Mouse (Mus musculus): ENCODE results near the gene Lgr4. TPM values are rescaled to one million over a fixed set of nuclear protein-coding genes. Genes with fewer than 3 reads are reported as not detected.

The Lgr4 gene
- total RNA-seq, 2 experiments from 2014 or later = 28.4 to 29.6 TPM

DNA sequence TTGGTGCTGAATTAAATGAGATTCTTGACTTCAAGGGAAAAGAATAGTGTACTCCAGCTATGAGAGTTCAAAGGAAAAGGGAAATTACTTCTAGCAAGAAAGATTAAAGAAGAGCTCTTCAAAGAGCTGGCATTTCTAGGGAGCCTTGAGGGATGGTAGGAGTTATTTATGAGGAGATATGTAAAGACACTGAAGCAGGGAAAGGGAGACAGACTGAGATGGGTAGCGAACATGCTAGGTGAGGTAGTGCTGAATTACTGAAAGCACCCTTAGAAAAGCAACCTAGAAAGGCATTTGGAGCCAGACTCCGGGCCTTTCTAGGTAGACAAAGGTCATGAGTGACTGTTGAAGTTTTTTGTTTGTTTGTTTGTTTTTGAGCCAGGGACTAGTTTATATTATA is 58.7 kb downstream of the Lgr4 start:
- Histone ChIP-seq H3K4me3 (no peak overlapping the region), H3K27ac (no peak overlapping the region)
- no peak for TF ChIP-seq CTCF (conservative IDR thresholded peaks at IDR 0.05)
- DNase-seq (ENCODE audit: low spot score in 2 of 2) = no peak

DNA sequence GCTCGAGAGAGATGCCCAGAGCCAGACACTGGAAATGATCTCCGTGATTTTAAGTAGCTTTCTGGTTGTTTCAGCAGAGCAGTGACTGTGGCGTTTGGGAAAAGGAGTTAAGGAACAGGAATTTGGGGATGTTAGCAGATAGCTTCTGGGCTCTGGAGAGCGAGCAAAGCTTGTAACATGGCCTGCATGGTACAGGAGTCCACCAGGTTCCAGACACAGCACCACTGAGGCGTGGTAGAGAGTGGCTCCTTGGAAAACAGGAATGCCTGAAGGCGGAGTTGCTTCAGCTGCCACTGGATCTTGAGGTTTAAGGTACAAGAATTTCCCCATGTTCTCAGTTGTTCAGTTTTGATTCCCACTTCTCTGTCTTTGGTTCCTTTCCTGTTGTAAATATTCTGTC is 59.9 kb downstream of the Lgr4 start:
- TF ChIP-seq CTCF (conservative IDR thresholded peaks at IDR 0.05) = no peak
- Histone ChIP-seq H3K27ac (no peak overlapping the region), H3K4me3 (no peak overlapping the region)
- no peak for DNase-seq (ENCODE audit: low spot score in 2 of 2)

DNA sequence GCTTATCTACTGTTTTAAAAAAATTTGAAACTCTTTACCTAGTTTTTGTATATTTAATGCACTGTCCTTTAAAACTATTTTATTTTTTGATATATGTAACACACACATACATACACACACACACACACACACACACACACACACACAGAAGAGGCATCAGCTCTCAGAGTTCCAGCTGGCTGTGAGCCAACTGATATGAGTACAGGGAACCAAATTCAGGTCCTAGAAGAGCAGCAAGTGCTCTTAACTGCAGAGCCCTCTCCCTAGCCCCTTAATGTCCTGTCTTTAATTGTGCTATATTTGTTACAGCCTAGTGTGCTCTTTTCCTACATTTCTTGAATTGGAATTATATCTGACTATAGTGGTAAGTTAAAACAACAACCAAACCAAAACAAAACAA is 61.8 kb downstream of the Lgr4 start:
- Histone ChIP-seq H3K4me3 (no peak overlapping the region), H3K27ac (no peak overlapping the region)
- TF ChIP-seq CTCF (conservative IDR thresholded peaks at IDR 0.05) = no peak
- DNase-seq (ENCODE audit: low spot score in 2 of 2) = no peak

DNA sequence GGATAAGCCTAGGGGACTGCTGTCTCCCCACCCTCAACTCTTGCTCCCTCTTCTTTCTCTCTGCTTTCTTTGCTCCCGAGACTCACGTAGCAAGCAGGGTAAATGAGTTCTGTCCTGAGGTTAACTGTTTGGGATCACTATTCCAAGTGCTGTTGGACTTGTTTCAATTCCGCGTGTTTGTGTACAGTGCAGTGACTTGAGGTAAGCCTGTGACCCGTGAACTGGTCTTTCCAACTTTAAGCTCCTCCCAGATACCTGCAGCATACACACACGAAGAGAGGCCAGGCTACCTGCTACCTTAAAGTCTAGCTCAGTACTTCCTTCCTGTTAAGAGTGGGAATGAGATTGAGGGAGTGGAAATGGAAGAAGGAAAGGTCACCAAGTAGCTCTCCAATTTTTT is 66.0 kb downstream of the Lgr4 start:
- no peak for TF ChIP-seq CTCF (conservative IDR thresholded peaks at IDR 0.05)
- Histone ChIP-seq H3K27ac (no peak overlapping the region), H3K4me3 (no peak overlapping the region)
- DNase-seq (ENCODE audit: low spot score in 2 of 2) = no peak

DNA sequence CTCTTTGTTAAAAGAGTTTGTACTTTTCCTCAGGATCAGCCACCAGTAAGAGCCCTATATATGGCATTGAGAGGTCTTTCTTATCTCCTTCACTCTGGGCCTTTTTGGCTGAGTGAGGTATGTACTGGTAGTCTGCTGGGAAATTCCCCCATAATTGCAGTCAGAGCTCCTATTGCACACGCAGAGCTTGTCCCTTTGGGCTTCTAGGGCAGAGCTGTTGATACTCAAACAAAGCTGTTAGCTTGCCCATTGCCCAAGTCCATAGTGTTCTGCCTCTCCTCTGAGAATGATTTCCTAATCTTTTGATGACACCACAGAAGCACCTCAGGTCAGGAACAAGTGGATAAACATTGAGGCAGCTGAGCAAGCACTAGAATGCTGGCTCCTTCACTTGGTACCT is 67.5 kb downstream of the Lgr4 start:
- Histone ChIP-seq H3K27ac (no peak overlapping the region), H3K4me3 (no peak overlapping the region)
- TF ChIP-seq CTCF (conservative IDR thresholded peaks at IDR 0.05) = no peak
- no peak for DNase-seq (ENCODE audit: low spot score in 2 of 2)

DNA sequence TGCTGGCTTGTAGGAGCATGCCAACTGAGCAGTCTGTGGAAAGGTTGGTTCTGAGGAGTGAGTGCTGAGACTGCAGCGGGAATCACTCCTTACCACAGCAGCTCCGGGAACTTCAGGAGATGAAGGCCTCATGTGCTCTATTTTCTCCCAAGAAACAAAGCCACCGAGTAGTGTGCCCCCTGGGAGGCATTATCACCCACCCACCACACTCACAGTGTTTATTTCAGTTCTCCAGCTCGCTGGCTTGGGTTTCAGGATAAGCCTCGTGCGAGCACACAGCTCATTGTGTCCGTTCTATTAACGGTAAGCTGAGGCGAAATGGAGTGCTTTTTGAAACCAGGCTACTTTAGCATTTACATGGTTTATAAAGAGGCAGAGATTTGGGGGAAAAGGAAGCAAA is 68.1 kb downstream of the Lgr4 start:
- no peak for TF ChIP-seq CTCF (conservative IDR thresholded peaks at IDR 0.05)
- Histone ChIP-seq H3K4me3 (no peak overlapping the region), H3K27ac (no peak overlapping the region)
- DNase-seq (ENCODE audit: low spot score in 2 of 2) = no peak

DNA sequence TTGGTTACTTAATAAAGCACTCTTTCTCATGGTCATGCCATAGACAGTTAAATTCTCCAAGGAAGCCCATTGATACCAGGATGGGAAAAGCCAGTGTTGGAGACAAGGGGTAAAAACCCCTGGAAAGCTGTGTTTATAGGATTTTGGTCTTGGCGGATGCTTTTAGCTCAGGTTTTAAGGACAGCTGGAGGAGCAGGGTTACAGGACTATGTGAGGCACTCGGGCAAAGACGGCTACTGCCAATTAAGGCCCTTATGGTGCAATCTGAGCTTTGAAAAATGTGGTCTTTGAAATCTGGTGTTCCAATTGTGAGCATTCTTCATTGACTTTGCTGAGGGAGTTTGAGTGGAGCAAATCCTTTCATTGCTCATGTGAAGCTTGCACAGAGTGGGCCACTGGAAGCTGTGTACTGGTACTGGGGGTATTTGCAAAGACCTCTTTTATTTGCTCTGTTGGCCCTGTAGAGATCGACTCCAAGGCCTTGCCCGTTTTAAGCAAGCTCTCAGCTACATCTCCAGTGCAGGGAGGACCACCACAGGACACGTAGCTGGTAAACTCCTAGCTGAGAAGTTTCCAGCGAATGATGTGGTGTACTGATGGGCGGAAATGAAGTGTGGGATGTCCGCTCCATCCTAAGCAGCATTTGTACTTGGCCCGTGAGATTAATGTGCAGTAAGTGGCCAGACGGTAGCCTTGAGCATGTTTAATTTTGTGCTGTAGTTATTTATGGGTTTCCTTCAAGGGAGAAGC is 68.8 kb downstream of the Lgr4 start:
- H3K4me3 ChIP-seq = no peak overlapping the region
- no peak for TF ChIP-seq CTCF (conservative IDR thresholded peaks at IDR 0.05)
- no peak for DNase-seq (ENCODE audit: low spot score in 2 of 2)

DNA sequence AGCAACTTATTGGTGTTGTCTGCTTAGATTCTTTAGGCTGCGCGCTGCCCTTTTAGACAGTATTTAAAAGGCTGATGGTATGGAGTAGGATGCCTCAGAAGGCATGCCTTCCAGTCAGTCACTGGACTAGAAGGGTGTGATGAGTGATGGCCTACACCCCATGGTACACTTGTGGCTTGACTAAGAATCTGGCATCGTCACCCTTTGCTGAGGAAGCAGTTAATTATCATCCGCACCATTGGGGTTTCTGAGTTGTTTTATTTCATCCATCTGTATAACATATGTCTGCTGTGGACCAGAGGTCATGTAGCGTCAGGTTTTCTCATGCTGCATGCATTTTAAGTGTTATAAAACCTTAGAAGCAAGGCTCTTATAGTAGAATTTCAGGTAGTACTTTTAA is 70.5 kb downstream of the Lgr4 start:
- no peak for TF ChIP-seq CTCF (conservative IDR thresholded peaks at IDR 0.05)
- no peak for DNase-seq (ENCODE audit: low spot score in 2 of 2)
- H3K4me3 ChIP-seq = no peak overlapping the region
- no peak overlapping the region for H3K27ac ChIP-seq

More for the DNA sequence above, 68.8 kb downstream of the Lgr4 start:
- no peak overlapping the region for H3K27ac ChIP-seq

DNA sequence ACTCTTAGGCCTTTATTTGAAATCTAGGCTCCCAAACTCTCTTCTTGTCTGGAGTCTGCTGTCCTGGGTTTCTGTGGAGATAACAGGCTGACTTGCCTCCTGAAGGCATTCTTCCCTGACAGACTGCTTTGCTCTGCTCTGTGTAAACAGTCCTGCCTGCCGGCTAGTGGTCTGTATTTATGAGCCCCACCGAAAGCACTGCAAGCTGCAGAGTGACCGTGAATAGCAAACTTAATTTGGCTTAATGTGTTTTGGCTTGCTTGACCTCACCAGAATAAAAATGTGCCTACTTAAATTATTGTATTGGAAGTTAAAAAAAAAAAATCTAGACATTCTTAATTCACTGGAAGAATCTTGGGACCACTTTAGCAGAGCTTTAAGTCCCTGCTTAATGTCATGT is 71.7 kb downstream of the Lgr4 start:
- TF ChIP-seq CTCF (conservative IDR thresholded peaks at IDR 0.05) = no peak

DNA sequence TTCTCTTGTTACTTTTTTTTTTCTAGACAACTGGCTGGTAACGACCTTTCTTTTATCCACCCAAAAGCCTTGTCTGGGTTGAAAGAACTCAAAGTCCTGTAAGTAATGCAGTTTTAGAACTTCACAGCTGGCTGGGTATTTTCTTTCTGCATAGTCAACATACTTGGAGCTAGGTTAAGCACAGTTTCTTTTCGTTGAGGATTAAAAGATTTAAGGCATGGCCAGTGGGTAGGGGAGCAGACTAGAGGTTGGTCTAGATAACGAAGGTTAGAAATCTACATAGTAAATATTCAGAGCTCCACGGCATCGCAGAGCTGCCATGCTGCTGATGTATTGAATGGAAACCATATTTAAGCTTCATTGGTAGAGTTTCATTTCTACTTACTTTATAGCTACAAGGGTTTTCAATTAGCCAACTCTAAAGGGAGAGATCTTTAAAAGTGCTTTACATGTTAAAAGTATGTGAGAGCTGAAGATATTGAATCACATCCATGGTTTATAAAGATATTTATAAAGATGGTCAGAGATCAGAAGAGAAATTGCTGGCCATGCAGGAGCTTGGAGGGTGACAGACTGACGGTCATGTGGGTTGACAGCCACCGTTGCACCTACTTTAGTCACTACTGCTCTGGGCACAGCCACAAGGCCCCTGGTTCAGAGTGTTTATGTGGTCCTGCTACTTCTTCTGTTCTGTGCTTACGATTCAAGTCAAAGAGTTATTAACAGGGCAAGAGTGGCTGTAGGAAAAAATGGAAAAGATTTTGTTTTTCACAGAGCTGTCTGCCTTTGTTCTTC is 72.4 kb downstream of the Lgr4 start:
- H3K27ac ChIP-seq = no peak overlapping the region
- TF ChIP-seq CTCF (conservative IDR thresholded peaks at IDR 0.05) = no peak
- no peak for DNase-seq (ENCODE audit: low spot score in 2 of 2)
- H3K4me3 ChIP-seq = no peak overlapping the region

More for the DNA sequence above, 71.7 kb downstream of the Lgr4 start:
- H3K27ac ChIP-seq = no peak overlapping the region
- no peak overlapping the region for H3K4me3 ChIP-seq
- no peak for DNase-seq (ENCODE audit: low spot score in 2 of 2)

DNA sequence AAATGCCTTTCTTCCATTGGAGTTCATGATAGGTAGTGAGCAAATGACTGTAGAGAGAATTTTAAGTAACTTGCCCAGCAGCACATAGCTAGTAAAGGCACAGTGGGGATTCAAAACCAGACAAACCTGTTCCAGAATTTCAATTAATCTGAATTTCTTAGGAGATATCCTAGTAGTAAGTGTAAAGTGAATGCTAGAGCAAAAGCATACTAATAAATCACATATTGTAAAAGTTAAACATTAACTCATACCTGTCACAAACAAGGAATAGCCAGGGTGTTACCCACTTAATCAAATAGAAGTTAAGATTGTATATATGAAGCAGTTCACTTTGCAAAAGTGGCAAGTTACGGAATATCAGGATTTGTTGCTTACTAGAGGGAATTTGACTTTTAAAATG is 74.3 kb downstream of the Lgr4 start:
- TF ChIP-seq CTCF (conservative IDR thresholded peaks at IDR 0.05) = no peak

DNA sequence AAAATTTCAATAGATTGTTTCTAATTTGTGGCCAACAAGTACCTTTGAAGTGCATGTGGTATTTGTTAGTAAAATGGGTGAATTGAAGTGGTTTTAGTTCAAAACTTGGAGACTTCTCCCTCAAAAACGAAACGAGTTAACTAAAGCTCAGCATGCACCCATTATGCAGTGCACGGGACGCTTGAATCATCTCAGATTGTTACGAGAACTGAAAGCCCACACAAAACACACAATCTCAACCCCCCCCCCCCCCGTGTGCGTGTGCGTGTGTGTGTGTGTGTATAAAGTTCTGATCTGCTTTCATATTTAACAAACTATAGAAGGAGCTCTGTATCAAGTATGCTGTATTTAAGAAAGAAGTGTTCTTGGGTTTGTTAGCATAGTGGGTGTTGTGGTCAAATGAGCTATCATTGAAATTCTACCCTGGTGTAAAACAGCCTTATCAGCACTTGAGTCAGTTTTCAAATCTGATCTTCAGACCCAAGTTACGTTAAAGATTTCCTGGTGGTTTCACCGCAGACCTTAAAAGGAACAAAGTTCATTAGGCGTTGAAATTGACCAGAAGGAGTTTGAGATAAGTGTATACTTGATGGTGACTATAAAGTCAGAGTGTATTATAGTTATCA is 75.1 kb downstream of the Lgr4 start:
- no peak for DNase-seq (ENCODE audit: low spot score in 2 of 2)
- Histone ChIP-seq H3K27ac (no peak overlapping the region), H3K4me3 (no peak overlapping the region)
- TF ChIP-seq CTCF (conservative IDR thresholded peaks at IDR 0.05) = no peak

More for the DNA sequence above, 74.3 kb downstream of the Lgr4 start:
- Histone ChIP-seq H3K27ac (no peak overlapping the region), H3K4me3 (no peak overlapping the region)
- DNase-seq (ENCODE audit: low spot score in 2 of 2) = no peak

DNA sequence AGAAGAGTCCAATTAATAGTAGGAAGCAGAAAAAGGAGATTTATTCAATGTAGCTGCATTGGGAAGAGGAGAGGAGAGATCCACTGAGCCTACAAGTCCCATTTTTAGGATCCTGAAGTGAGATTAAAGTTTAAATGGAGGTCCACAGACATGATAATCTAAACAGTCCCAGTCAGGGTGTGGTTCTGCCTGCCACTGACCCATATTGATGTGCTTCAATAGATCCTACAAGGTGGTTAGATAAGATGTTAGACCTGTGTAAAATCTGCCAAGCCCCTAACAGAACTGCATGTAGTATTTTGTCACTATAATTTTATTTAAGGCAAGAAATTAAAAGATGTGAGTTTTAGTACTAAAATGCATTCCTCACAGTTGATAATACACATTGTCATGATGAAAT is 76.0 kb downstream of the Lgr4 start:
- no peak for TF ChIP-seq CTCF (conservative IDR thresholded peaks at IDR 0.05)
- DNase-seq (ENCODE audit: low spot score in 2 of 2) = no peak
- Histone ChIP-seq H3K4me3 (no peak overlapping the region), H3K27ac (no peak overlapping the region)

Measured in layer of hippocampus, adult 2 months (tissue).